Mouse (Mus musculus) heart, postnatal 36 days (tissue): Measurements from ENCODE around the gene Amn. TPM values are rescaled to one million over a fixed set of nuclear protein-coding genes. Genes with fewer than 3 reads are reported as not detected.
A peak's percentile ranks its signal among the peaks of the same experiment; 100 is the strongest.

Experiments used
- DNase-seq, 2 experiments: peaks; one replicate each; pipeline ENCODE4 v3.0.0; 2021 to 2022
- intact Hi-C: fragments of 180-260 bp; cut with DNase I; formaldehyde crosslinking; loops from one replicate; pipeline ENCODE4 v1.15.1; 2025
- total RNA-seq, 2 experiments: library from RNA; stranded (reverse); gene quantifications; 2 replicates each; pipeline ENCODE4 v1.2.3; 2021

The Amn gene
- not detected for total RNA-seq

DNA sequence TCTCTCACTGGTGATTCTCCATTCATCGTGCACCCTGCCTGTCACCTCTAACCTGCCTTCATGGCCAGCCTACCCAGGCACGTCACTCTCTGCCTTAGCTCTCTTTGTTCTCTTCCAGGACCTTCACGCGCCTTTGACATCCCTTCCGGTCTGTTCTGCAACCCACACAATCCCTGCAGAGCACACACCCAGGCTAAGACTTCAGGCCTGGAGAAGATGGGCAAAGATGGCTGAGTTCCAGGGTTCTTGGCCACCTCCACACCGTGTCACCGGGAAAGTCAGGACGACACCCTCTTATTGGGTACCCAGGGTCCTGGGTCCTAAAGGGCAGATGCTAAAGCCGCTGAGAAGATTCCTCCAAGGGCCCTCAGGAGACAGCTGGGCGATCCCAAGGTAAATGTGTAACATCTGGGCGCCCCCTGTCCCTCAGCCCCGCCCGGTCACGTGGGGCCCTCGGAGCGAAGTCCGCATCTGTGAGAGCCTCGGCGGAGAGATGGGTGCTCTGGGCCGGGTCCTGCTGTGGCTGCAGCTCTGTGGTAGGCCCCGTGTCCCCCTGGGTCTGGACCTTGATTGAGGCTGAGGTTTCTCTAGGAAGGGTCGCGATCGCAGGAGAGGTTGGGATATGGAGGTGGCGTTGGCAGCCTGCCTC is at the start of gene Amn:
Gene Amn, plus strand, starts transcription at position 467 of the 649 bp plus-strand sequence.
- intact Hi-C loops = no loop called here
- DNase-seq = no peak

DNA sequence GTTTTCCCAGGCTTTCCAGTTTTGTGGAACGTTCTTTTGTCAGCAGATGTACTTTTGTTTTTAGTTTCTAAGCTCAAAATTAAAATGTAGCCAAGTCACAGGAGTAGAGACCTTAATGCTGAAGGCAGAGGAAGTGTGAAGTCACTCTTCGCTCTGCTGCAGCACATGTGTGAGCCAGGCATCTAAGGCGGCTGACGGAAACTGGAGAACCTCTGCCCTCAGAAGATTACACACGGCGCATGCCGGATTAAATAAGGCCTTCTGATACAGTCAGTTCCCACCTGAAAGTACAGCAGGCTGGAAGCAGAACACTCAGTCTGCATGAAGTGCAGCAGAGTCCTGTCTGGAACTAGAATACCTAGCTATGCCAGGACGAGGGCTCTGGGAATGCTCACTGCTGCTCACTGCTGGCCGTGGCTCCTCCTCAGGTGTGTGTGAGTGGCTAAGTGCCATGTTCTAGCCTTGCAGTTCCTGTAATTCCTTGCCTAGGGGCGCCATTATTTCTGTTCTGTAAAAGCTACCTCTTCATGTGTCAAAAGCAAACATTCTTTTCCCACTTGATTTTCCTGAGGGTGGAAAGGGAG is 45.6 kb upstream of the Amn start:
- intact Hi-C loops = no loop called here
- DNase-seq = no peak

DNA sequence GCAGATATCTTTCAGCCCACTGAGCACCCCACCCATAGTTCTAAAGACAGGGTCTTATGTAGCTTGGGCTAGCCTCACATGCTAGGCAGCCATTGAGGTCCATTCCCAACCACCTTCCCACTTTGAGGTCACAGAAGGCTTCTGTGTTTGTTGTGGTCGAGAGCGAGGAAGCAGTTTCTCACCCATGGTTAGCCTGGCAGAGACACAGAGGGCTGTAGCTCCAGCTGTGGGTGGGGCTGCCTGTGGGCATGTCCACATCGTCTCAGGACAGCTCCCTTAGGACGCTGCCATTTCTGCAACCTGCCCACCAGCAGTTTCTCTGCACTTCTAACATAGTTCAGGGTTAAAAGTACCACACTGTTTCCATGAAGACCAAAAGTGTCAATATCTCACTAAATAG is 43.5 kb upstream of the Amn start:
- DNase-seq = no peak
- intact Hi-C loops = no loop called here

DNA sequence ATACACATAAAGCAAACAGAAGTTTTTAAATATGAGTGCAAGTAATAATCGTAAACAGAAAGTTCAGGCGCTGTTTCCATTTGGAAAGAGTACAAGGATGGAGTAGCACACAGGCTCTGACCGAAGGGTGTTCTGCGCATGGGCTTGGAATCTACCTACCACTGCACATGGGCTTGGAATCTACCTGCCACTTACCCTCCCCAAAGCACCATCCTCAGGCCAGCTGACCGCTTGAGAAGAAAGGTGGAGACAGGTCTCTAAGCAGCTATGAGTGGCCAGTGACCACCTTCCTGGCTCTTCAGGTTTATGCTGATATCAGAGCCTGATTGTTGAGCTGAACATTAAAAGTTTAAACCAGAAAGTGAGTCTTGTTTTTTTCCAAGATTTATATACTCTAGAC is 42.4 kb upstream of the Amn start:
- no peak for DNase-seq
- intact Hi-C loops = no loop called here

DNA sequence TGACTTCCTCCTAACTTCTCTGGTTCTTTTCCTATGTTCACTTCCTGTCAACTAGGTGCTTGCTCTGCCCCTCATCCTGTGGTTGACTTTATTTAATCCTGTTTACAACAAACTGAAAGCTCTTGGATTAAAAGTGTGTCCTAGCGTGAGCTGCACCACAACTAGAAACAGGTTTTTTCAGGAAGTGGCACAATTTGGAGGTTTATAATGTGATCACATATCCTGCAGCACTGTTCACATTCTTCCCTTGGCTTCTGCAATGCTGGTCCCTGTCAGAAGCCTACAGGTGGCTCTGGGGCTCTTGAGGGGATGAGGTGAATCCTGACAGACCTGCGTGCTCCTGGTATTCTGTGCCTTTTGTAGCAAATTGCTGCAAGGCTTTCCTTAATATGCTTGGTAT is 40.1 kb upstream of the Amn start:
- DNase-seq = no peak
- intact Hi-C loops = no loop called here

DNA sequence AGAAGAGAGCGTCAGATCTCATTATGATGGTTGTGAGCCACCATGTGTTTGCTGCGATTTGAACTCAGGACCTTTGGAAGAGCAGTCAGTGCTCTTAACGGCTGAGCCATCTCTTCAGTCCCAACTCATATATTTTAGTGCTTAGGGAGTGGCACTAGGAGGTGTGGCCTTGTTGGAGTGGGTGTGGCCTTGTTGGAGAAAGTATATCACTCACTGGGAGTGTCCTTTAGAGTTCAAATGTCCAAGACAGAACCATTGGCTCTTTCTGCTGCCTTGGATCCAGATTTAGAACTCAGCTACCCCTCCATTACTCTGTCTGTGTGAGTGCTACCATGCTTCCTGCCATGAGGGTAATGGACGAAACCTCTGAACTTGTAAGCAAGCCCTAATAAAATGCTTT is 37.1 kb upstream of the Amn start:
- intact Hi-C loops = no loop called here
- no peak for DNase-seq

DNA sequence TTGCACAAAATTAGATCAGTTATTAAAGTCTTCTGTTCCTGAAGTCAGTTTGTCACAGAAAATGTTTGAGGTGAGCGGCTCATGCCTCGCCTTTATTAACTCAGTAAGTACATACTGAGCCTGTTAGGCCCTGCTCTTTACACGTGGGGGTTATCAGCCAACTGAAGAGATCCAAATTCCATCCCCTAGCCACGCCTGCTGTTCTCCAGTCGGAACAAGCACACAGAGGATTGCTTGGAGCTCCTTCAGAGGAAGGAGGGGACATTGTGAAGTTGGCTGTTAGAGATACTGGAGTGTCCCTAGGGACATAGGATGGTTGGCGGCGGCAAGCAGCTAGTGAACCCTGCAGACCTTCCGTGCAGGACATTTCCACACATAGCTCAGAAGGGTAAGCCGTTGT is 36.5 kb upstream of the Amn start:
- DNase-seq = peak in 1 of 2 experiments; percentile 5

DNA sequence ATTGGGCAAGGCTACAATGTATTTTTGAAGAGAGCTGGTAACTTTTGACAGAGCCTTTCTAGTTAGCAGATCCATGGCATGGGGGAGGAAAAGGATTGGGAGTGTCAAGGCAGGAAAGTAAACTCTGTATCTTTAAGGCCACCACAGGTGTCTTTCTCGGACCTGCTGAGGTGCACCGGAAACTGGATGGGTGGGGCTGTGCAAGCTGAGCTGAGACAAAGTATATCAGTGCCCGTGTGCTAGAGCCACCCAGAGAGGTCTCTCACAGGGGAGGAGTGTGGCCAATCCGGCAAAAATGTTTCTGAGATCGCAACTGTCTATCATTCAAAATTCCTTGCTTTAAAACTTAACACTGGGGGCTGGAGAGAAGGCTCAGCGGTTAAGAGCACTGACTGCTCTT is 35.3 kb upstream of the Amn start:
- intact Hi-C loops = no loop called here
- no peak for DNase-seq

More for the DNA sequence above, 36.5 kb upstream of the Amn start:
- intact Hi-C loops = no loop called here

DNA sequence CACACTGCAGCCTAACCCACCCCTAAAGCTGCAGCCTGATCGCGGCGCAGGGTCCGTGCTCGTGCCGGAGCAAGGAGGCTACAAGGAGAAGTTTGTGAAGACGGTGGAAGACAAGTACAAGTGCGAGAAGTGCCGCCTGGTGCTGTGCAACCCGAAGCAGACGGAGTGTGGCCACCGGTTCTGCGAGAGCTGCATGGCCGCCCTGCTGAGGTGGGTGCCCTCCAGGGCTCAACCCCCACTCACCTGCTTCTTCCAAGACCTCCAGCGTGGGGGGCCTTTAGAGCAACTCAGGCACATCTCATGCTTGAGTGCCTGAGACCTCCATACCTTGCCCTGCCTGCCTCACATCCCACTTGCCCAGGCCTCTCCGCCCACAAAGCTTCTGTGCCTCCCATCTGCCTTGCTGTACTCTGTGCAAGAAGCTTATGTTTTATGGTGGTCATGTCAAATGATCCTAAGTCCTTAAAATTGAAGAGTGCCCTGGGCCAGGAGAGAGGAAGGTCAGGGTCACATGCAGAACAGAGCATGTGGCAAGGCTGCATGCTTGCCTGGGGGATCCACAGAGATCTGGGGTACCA is 33.2 kb upstream of the Amn start:
- intact Hi-C loops = no loop called here
- no peak for DNase-seq

DNA sequence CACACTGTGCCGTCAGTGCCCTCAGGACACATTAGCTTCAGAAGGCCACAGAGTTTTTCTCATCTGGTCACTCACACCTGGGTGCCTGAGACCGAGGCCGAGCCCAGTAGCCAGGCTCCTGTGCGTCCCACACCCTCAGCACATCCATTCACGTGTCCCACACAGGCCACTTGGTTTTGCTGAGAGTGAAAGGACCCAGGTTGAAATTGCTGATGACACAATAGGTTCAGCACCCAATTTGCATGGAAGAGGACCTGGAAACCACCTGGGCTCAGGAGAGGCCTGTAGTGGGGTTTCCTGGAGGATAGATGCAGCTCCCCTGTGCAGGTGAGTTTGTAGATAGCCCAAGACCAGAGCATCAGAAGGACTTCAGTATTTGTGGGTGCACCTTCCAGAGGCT is 32.5 kb upstream of the Amn start:
- intact Hi-C loops = no loop called here

DNA sequence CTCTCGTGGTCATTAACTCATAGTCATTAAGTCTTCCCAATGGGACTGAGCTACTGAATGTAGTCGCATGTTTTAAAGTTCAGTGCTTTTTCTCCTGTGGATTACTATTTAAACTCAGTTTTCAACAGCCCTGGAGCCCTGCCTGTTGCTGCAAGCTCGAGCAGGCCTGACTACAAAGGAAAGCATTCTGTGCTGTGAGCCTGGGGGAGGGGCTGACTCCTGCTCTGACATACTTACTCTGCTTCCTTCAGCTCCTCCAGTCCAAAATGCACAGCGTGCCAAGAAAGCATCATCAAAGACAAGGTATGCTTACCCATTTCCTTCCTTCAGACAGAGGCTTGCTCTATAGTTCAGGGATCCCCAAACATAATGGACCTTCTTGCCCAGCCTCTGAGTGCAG is 32.1 kb upstream of the Amn start:
- no peak for DNase-seq
- intact Hi-C loops = no loop called here

More for the DNA sequence above, 32.5 kb upstream of the Amn start:
- DNase-seq = no peak

DNA sequence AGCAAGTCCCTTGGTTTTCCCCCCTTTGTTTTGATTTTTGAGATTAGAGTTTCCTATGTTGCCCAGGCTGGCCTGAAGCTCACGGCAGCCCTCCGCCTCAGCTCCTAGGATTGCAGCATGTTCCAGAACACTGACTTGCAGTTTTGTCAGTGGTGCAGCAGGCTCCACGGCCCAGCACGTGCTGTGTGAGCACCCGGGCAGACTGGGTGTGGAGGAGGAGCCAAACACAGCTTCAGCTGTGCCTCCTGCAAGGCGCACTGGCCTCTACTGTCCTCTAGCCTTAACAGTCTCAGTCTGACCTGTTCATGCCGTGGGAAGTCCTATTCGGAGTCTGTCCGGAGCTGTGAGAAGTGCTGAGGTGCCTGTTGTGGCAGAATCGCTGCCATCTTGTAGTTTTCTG is 31.0 kb upstream of the Amn start:
- intact Hi-C loops = no loop called here
- no peak for DNase-seq

DNA sequence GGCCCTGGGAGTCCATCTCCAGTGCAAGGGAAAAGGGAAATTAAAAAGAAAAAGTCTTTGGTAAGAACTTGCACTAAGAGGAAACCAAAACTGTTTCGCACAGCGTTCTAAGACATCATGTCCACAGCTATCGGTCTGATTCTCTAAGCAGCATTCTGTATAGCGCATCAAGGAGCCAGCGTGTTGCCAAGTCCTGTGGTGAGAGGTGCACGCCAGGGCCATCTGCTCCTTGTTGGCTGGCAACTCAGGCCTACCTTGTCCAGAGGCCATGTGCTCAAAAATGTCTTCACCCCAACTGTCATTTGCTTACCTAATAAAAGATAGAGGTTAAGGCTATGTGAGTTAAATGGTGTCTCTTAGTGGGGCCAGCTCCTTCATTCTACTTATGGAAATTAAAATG is 29.0 kb upstream of the Amn start:
- DNase-seq = no peak
- intact Hi-C loops = no loop called here

DNA sequence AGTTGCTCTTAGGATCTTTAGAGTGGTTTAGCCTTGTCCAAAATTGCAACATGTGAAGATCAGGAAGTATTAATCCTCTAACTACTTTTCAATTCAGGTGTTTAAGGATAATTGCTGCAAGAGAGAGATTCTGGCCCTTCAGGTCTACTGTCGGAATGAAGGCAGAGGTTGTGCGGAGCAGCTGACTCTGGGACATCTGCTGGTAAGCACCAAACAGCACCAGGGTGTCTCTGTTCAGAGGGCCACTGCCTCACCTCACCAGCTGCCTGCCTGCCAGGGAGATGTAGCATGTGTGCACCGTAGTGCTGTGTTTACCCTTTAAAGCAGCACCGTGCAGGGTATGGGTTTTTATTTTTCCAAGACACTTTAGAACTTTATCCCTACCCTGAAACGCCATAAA is 28.5 kb upstream of the Amn start:
- intact Hi-C loops = no loop called here
- no peak for DNase-seq

DNA sequence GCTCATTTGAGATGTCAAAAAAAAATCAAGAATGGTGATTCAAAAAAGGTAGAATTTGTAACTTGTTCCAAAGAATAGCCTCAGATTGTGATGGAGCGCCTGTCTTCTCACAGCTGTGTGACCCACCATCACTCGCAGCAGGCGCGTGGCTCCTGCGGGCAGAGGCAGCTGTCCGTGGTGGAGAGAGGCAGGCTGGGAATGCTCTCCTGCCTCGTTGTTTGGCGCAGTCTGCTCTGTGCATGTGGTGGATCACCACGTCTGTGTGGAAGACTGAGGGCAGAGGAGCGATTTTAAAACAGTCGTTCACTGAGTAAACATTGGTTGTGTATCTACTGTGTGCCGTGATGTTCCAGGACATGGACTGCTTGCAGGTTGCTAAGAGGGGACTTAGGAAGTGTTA is 27.2 kb upstream of the Amn start:
- DNase-seq = no peak
- intact Hi-C loops = no loop called here

DNA sequence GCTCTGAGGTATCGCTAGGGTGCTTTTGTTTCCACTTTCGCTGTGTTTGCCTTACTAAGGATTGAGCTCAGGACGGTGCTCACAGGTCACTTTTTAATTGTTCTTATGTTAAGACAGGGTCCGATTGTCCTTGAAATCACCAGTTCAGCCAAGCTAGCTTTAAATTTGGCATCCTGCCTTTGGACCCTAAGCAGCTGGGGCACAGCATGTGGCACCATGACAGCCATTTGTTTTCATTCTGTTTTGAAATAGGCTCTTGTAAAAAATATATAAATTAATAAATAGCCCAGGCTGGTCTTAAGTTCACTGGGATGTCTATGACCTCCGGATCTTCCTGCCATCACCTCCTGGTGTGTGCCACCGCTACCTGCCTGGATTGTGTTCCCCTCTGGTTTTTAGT is 25.8 kb upstream of the Amn start:
- intact Hi-C loops = no loop called here
- no peak for DNase-seq

DNA sequence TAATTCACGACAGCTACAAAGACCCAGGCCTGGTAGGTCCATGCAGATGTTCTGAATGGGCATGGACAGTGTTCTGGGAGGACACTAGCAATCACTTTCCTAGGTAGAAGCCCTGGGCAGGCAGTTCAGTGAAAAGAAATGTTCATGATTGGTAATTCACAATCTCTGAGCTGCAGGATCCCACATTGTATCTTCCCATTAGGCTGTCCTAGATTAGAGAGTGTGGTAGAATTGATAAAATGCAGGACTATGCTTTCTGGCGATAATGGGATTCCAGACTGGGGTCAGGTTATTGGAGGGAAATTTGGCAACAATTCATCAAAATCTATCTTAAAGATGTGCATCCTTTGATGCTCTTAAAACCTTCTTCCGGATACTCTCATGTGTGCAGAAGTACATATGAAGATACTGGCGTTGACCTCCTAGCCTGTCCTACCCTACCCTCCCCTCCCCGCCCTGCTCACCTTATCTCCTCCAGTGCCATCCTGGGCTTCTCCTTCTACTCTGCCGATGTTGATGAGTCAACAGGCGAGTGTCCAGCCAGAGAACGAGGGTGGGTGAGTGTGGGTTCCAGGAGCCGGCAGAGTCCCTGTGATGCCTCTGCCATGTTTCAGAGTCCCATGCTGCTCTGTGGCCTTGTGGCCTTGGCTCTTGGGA is 24.0 kb upstream of the Amn start:
- no peak for DNase-seq
- intact Hi-C loops = no loop called here

DNA sequence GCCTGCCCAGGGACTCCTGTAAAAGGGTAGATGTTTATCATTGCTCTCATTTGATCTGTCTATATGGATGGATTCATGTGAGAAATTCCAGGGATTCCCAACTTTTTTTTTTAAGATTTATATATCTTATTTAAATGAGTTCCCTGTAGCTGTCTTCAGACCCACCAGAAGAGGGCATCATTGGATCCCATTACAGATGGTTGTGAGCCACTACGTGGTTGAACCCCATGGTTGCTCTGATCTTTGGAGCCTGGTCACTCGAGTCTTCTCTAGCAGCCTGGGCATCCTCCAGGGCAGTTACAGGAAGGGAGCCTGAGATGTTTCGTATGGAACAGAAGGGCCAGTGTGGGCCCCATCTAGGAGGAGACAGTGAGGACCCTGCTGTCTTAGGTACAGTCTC is 21.8 kb upstream of the Amn start:
- intact Hi-C loops = loop anchor here (2.0 kb wide), 1 partner anchor 160 kb away; no protein-coding TSS in a partner anchor

DNA sequence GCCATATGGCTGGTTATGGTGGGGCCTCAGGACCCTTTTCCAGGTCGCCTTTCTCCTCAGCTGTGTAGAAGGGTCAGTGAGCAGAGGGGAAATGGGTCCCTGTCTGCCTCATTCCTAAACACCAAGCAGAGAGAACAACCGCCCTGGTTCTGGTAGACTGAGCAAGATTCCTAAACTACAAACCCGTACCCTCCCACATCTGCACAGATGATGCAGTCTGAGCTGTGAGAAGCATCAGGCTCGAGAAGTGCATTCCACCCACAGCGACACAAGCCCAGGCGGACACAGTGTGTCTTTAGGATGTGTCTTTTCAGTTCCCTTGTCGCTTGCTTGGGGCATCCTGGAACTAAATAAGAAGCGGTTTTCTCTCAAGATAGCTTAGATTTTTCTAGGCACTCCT is 20.8 kb upstream of the Amn start:
- intact Hi-C loops = no loop called here

More for the DNA sequence above, 21.8 kb upstream of the Amn start:
- DNase-seq = no peak

DNA sequence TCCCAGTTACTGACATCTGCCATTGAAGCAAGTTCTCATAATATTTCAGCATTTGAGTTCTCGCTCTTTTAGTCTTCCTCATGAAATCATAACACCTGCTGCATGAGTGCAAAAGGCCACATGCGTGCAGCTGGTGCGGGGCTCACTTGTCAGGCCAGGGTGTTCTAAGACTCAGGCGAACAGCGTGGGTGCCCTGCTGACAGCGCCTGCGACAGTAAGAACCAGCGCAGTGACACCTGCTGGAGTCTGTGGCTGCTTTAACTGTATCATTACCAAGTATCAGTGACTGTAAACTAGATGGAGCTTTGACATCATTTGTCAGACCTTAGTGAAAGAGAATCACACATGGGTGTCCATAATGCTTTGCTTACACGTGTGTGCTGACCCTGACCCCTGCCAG is 19.7 kb upstream of the Amn start:
- no peak for DNase-seq
- intact Hi-C loops = no loop called here

More for the DNA sequence above, 20.8 kb upstream of the Amn start:
- no peak for DNase-seq

DNA sequence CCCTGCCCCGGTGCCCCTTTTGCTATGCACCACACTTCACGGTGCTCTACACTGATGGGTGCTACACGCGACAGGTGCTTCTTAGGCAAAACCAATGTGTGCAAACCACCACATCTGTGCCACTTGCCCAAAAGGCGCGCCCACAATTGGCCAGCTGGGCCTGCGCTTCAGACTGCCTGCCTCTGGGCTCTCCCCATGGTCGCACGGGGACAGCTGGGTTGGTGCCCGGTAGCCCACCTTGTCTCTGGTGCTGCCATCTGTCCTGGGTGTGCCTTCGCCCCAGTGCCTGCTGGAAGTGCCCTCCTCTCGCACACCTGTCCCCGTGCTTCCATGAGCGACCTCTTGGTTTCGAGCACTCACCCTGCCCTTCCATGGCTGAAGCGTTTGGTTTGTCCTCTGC is 7.2 kb upstream of the Amn start:
- no peak for DNase-seq
- intact Hi-C loops = no loop called here

DNA sequence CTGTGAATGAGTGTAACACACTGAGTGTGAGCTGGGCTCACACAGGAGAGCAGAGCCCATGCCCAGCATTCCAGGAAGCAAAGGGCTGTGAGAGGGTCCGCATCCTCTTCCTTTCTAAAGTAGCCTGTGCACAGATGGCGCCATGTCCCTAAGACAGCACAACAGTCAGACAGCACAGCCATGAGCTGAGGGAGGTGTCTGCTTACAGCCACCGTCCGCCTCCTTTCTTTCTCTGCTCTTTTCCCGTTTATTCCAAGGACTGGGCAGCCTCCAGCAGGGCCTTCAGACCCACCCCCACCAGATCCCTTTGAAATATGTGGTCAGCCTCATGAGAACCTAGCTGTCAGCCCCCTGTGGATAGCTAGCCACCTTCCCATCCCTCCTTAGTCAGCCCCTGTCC is 5.7 kb upstream of the Amn start:
- no peak for DNase-seq
- intact Hi-C loops = no loop called here
